Mouse (Mus musculus) intestine, embryonic 15.5 days (tissue): ENCODE measurements around the gene Tspan5. TPM values are rescaled to one million over a fixed set of nuclear protein-coding genes. Genes with fewer than 3 reads are reported as not detected.

Source experiments
- ATAC-seq: fragments of 200-750 bp; cut with Nextera tagmentation; 2 replicates; pipeline ENCODE4 v1.8.0; 2017; ENCODE audit warnings: moderate TSS enrichment, moderate library complexity
- H3K27ac ChIP-seq: fragments of 300-500 bp; sonication (generic); 2 replicates; pipeline ENCODE4 v1.5.1; 2015; ENCODE audit warnings: mild to moderate bottlenecking, inconsistent platforms
- H3K27me3 ChIP-seq: fragments of 300-500 bp; sonication (generic); replicated peaks from 2 replicates; pipeline ENCODE4 v1.6.1; 2015; ENCODE audit warnings: inconsistent platforms
- H3K36me3 ChIP-seq: fragments of 300-500 bp; sonication (generic); 2 replicates; pipeline ENCODE4 v1.6.1; 2015; ENCODE audit warnings: inconsistent platforms
- H3K4me1 ChIP-seq: fragments of 300-500 bp; sonication (generic); replicated peaks from 2 replicates; pipeline ENCODE4 v1.6.1; 2015; ENCODE audit warnings: inconsistent platforms
- H3K4me2 ChIP-seq: fragments of 300-500 bp; sonication (generic); replicated peaks from 2 replicates; pipeline ENCODE4 v1.6.1; 2015; ENCODE audit warnings: mild to moderate bottlenecking, inconsistent platforms
- H3K4me3 ChIP-seq: fragments of 300-500 bp; sonication (generic); replicated peaks from 2 replicates; pipeline ENCODE4 v1.5.1; 2015; ENCODE audit warnings: inconsistent platforms
- H3K9ac ChIP-seq: fragments of 300-500 bp; sonication (generic); 2 replicates; pipeline ENCODE4 v1.6.1; 2015; ENCODE audit warnings: inconsistent platforms
- H3K9me3 ChIP-seq: fragments of 300-500 bp; sonication (generic); 2 replicates; pipeline ENCODE4 v1.6.1; 2016; ENCODE audit warnings: inconsistent platforms
- WGBS: fragments of 180-500 bp; shearing (Covaris S2); methylation state at CpG from one replicate; pipeline ENCODE4 v1.1.7; 2015; 5-methylcytosine and 5-hydroxymethylcytosine counted together
- polyA plus RNA-seq: library from polyadenylated mRNA; unstranded; fragments of >200 nt; fragmentation: Nextera tagmentation; extraction: Ambion mirVana; gene quantifications from 2 replicates; pipeline ENCODE4 v1.2.1, GENCODE M21; 2015

The Tspan5 gene
- polyA plus RNA-seq, 1 experiment from 2014 or later, result 17.8 TPM

- Histone ChIP-seq H3K9ac (no peak overlapping the region), H3K36me3 (no peaks in the 10 kb centered on the region), H3K27ac (no peak overlapping the region), H3K27me3 (no peaks in the 10 kb centered on the region), H3K4me2 (no peak overlapping the region), H3K4me1 (no peaks in the 10 kb centered on the region), H3K9me3 (no peaks in the 10 kb centered on the region), H3K4me3 (no peak overlapping the region)
- 87% methylated on average over 8 of the region's 8 CpGs for WGBS
- no peak for ATAC-seq
Measured at GRCm38 (mm10) chr3:138912504-138912903, 170.5 kb downstream of the Tspan5 start.

- H3K4me3 ChIP-seq, result no peak overlapping the region
- no peaks in the 10 kb centered on the region for H3K4me1 ChIP-seq
- no peak overlapping the region for H3K4me2 ChIP-seq
- no peak overlapping the region for H3K9ac ChIP-seq
- no peaks in the 10 kb centered on the region for H3K36me3 ChIP-seq
- ATAC-seq, result peak; percentile 79
- H3K27me3 ChIP-seq, result no peaks in the 10 kb centered on the region
- whole genome bisulfite sequencing, result 43% methylated on average over 8 of the region's 8 CpGs
- H3K27ac ChIP-seq, result no peak overlapping the region
- no peaks in the 10 kb centered on the region for H3K9me3 ChIP-seq
Measured at GRCm38 (mm10) chr3:138914626-138915288, 172.8 kb downstream of the Tspan5 start.

- Histone ChIP-seq H3K4me3 (no peak overlapping the region), H3K9ac (no peak overlapping the region)
- WGBS, result 85% methylated on average over 4 of the region's 4 CpGs
Measured at GRCm38 (mm10) chr3:138916591-138916990, 174.6 kb downstream of the Tspan5 start.

GRCm38 (mm10) chr3:138917016-138917415 lies 175.0 kb downstream of the Tspan5 start:
- H3K27me3 ChIP-seq, result no peaks in the 10 kb centered on the region
- no peak for ATAC-seq
- no peak overlapping the region for H3K4me2 ChIP-seq
- H3K4me3 ChIP-seq, result no peak overlapping the region
- WGBS, result 70% methylated on average over 4 of the region's 4 CpGs
- H3K4me1 ChIP-seq, result no peaks in the 10 kb centered on the region
- H3K9me3 ChIP-seq, result no peaks in the 10 kb centered on the region
- H3K36me3 ChIP-seq, result no peaks in the 10 kb centered on the region
- no peak overlapping the region for H3K27ac ChIP-seq
- H3K9ac ChIP-seq, result no peak overlapping the region

More at GRCm38 (mm10) chr3:138916591-138916990, 174.6 kb downstream of the Tspan5 start:
- no peak for ATAC-seq
- no peak overlapping the region for H3K27ac ChIP-seq
- H3K4me1 ChIP-seq, result no peaks in the 10 kb centered on the region
- H3K4me2 ChIP-seq, result no peak overlapping the region
- no peaks in the 10 kb centered on the region for H3K27me3 ChIP-seq
- no peaks in the 10 kb centered on the region for H3K36me3 ChIP-seq
- H3K9me3 ChIP-seq, result no peaks in the 10 kb centered on the region

- WGBS, result 81% methylated on average over 4 of the region's 4 CpGs
- ATAC-seq, result no peak
- Histone ChIP-seq H3K27ac (no peak overlapping the region), H3K9ac (no peak overlapping the region), H3K36me3 (no peaks in the 10 kb centered on the region), H3K27me3 (no peaks in the 10 kb centered on the region), H3K4me3 (no peak overlapping the region), H3K9me3 (no peaks in the 10 kb centered on the region), H3K4me2 (no peak overlapping the region), H3K4me1 (no peaks in the 10 kb centered on the region)
Measured at GRCm38 (mm10) chr3:138918241-138918640, 176.2 kb downstream of the Tspan5 start.

- H3K4me1 ChIP-seq, result no peaks in the 10 kb centered on the region
- no peaks in the 10 kb centered on the region for H3K27me3 ChIP-seq
- H3K9me3 ChIP-seq, result no peaks in the 10 kb centered on the region
- no peak overlapping the region for H3K4me2 ChIP-seq
- no peak overlapping the region for H3K27ac ChIP-seq
- H3K4me3 ChIP-seq, result no peak overlapping the region
- no peak for ATAC-seq
- H3K36me3 ChIP-seq, result 0 out of 2 replicates have a peak, but pooled peaks cover 11% of the 10 kb centered on the region
- 91% methylated on average over 8 of the region's 8 CpGs for WGBS
- no peak overlapping the region for H3K9ac ChIP-seq
Measured at GRCm38 (mm10) chr3:138926161-138926560, 184.2 kb downstream of the Tspan5 start.

GRCm38 (mm10) chr3:138927437-138927836 lies 185.4 kb downstream of the Tspan5 start:
- ATAC-seq, result no peak
- Histone ChIP-seq H3K27ac (no peak overlapping the region), H3K9ac (no peak overlapping the region), H3K4me2 (no peak overlapping the region), H3K4me3 (no peak overlapping the region), H3K27me3 (no peaks in the 10 kb centered on the region), H3K36me3 (0 out of 2 replicates have a peak, but pooled peaks cover 11% of the 10 kb centered on the region), H3K9me3 (no peaks in the 10 kb centered on the region), H3K4me1 (no peaks in the 10 kb centered on the region)
- WGBS, result 96% methylated on average over 4 of the region's 4 CpGs

GRCm38 (mm10) chr3:138936780-138937179 lies 194.8 kb downstream of the Tspan5 start:
- Histone ChIP-seq H3K9ac (no peak overlapping the region), H3K27ac (no peak overlapping the region), H3K27me3 (no peaks in the 10 kb centered on the region), H3K4me3 (no peak overlapping the region), H3K4me1 (no peaks in the 10 kb centered on the region), H3K36me3 (peaks cover 26% of the 10 kb centered on the region; the same call in 1 of the 2 replicates), H3K4me2 (no peak overlapping the region), H3K9me3 (no peaks in the 10 kb centered on the region)
- 78% methylated on average over 8 of the region's 8 CpGs for WGBS
- no peak for ATAC-seq

GRCm38 (mm10) chr3:138937241-138937640 lies 195.2 kb downstream of the Tspan5 start:
- Histone ChIP-seq H3K4me2 (no peak overlapping the region), H3K27ac (no peak overlapping the region), H3K9ac (no peak overlapping the region), H3K9me3 (no peaks in the 10 kb centered on the region), H3K4me1 (no peaks in the 10 kb centered on the region), H3K36me3 (peaks cover 26% of the 10 kb centered on the region; the same call in 1 of the 2 replicates), H3K4me3 (no peak overlapping the region), H3K27me3 (no peaks in the 10 kb centered on the region)
- ATAC-seq, result no peak
- WGBS, result 95% methylated on average over 10 of the region's 10 CpGs

- WGBS, result 68% methylated on average over 9 of the region's 9 CpGs
- H3K4me2 ChIP-seq, result no peak overlapping the region
- H3K9me3 ChIP-seq, result no peaks in the 10 kb centered on the region
- H3K4me1 ChIP-seq, result no peaks in the 10 kb centered on the region
- no peak for ATAC-seq
- peaks cover 42% of the 10 kb centered on the region; the same call in 1 of the 2 replicates for H3K36me3 ChIP-seq
- no peak overlapping the region for H3K27ac ChIP-seq
- no peak overlapping the region for H3K4me3 ChIP-seq
- no peak overlapping the region for H3K9ac ChIP-seq
- no peaks in the 10 kb centered on the region for H3K27me3 ChIP-seq
Measured at GRCm38 (mm10) chr3:138941604-138942003, 199.6 kb downstream of the Tspan5 start.

- Histone ChIP-seq H3K27me3 (no peaks in the 10 kb centered on the region), H3K36me3 (peaks cover 25% of the 10 kb centered on the region; the same call in 1 of the 2 replicates), H3K9me3 (no peaks in the 10 kb centered on the region), H3K4me1 (no peaks in the 10 kb centered on the region), H3K4me3 (no peak overlapping the region), H3K9ac (no peak overlapping the region), H3K27ac (no peak overlapping the region), H3K4me2 (no peak overlapping the region)
- 88% methylated on average over 3 of the region's 3 CpGs for WGBS
- ATAC-seq, result no peak
Measured at GRCm38 (mm10) chr3:138945516-138945915, 203.5 kb downstream of the Tspan5 start.

GRCm38 (mm10) chr3:138949081-138949480 lies 207.1 kb downstream of the Tspan5 start:
- no peak overlapping the region for H3K4me3 ChIP-seq
- no peaks in the 10 kb centered on the region for H3K4me1 ChIP-seq
- H3K4me2 ChIP-seq, result no peak overlapping the region
- H3K27me3 ChIP-seq, result no peaks in the 10 kb centered on the region
- H3K9me3 ChIP-seq, result no peaks in the 10 kb centered on the region
- ATAC-seq, result no peak
- no peak overlapping the region for H3K27ac ChIP-seq
- H3K9ac ChIP-seq, result no peak overlapping the region
- WGBS, result 93% methylated on average over 9 of the region's 9 CpGs
- peaks cover 19% of the 10 kb centered on the region; the same call in 1 of the 2 replicates for H3K36me3 ChIP-seq

- H3K27ac ChIP-seq, result no peak overlapping the region
- H3K27me3 ChIP-seq, result no peaks in the 10 kb centered on the region
- 95% methylated on average over 7 of the region's 7 CpGs for WGBS
- H3K4me2 ChIP-seq, result no peak overlapping the region
- no peaks in the 10 kb centered on the region for H3K4me1 ChIP-seq
- H3K9ac ChIP-seq, result no peak overlapping the region
- peaks cover 16% of the 10 kb centered on the region; the same call in 1 of the 2 replicates for H3K36me3 ChIP-seq
- no peaks in the 10 kb centered on the region for H3K9me3 ChIP-seq
- ATAC-seq, result no peak
- H3K4me3 ChIP-seq, result no peak overlapping the region
Measured at GRCm38 (mm10) chr3:138955220-138955619, 213.2 kb downstream of the Tspan5 start.
